Mouse (Mus musculus) heart, postnatal 0 days (tissue): ENCODE data around the gene Acod1. TPM values are rescaled to one million over a fixed set of nuclear protein-coding genes. Genes with fewer than 3 reads are reported as not detected.

Experiments used
- ATAC-seq: fragments of 200-750 bp; cut with Nextera tagmentation; 2 replicates; pipeline ENCODE4 v1.8.0; 2017; ENCODE audit warnings: low read depth, moderate number of reproducible peaks, moderate library complexity; ENCODE audit not compliant: insufficient read depth
- DNase-seq: peaks from one replicate; pipeline ENCODE4 v3.0.0-alpha.2; 2016; ENCODE audit warnings: low spot score
- H3K27ac ChIP-seq: fragments of 300-500 bp; sonication (generic); 2 replicates; pipeline ENCODE4 v1.5.1; 2014; ENCODE audit warnings: low read depth, mild to moderate bottlenecking
- H3K27me3 ChIP-seq: fragments of 300-500 bp; sonication (generic); 2 replicates; pipeline ENCODE4 v1.6.1; 2014; ENCODE audit warnings: low read length, mixed read lengths; ENCODE audit not compliant: control insufficient read depth, insufficient read depth
- H3K36me3 ChIP-seq: fragments of 300-500 bp; sonication (generic); replicated peaks from 2 replicates; pipeline ENCODE4 v1.6.1; 2014; ENCODE audit warnings: low read length, mixed read lengths; ENCODE audit not compliant: control insufficient read depth, insufficient read depth
- H3K4me1 ChIP-seq: fragments of 300-500 bp; sonication (generic); 2 replicates; pipeline ENCODE4 v1.6.1; 2014; ENCODE audit warnings: antibody characterized with exemption; ENCODE audit not compliant: control insufficient read depth, insufficient read depth
- H3K4me2 ChIP-seq: fragments of 300-500 bp; sonication (generic); 2 replicates; pipeline ENCODE4 v1.6.1; 2014; ENCODE audit warnings: low read depth, mild to moderate bottlenecking, low read length, moderate library complexity
- H3K4me3 ChIP-seq: fragments of 300-500 bp; sonication (generic); 2 replicates; pipeline ENCODE4 v1.5.1; 2014; ENCODE audit warnings: low read depth, low read length
- H3K9ac ChIP-seq: fragments of 300-500 bp; sonication (generic); replicated peaks from 2 replicates; pipeline ENCODE4 v1.6.1; 2014; ENCODE audit warnings: low read depth, low read length, mixed read lengths
- H3K9me3 ChIP-seq: fragments of 300-500 bp; sonication (generic); replicated peaks from 2 replicates; pipeline ENCODE4 v1.6.1; 2016; ENCODE audit warnings: low read length; ENCODE audit not compliant: control insufficient read depth
- CTCF ChIP-seq: IDR thresholded peaks from 2 replicates; pipeline ENCODE4 v1.5.1; 2016; ENCODE audit warnings: antibody characterized with exemption, control low read depth, low read depth
- EP300 ChIP-seq: IDR thresholded peaks from 2 replicates; pipeline ENCODE4 v1.6.1; 2016; ENCODE audit warnings: antibody characterized with exemption, low read depth
- WGBS: fragments of 180-500 bp; shearing (Covaris S2); extraction: QIAGEN DNeasy Blood & Tissue Kit; methylation state at CpG from one replicate; pipeline ENCODE4 v1.1.7; 2014; 5-methylcytosine and 5-hydroxymethylcytosine counted together
- polyA plus RNA-seq: library from polyadenylated mRNA; unstranded; fragments of >200 nt; fragmentation: Nextera tagmentation; extraction: Ambion mirVana; gene quantifications from 2 replicates; pipeline ENCODE4 v1.2.1, GENCODE M21; 2015
- total RNA-seq: library from RNA; depleted of rRNA; stranded (reverse); fragments of >200 nt; gene quantifications from 2 replicates; pipeline ENCODE4 v1.2.3, GENCODE M21; 2014; ENCODE audit warnings: low replicate concordance

The Acod1 gene
- total and polyA plus RNA-seq, 2 experiments from 2014 or later = not detected

GRCm38 (mm10) chr14:103098587-103099235 lies 51.9 kb downstream of the Acod1 start:
- WGBS = under 1% methylated on average over 55 of the region's 86 CpGs
- peaks cover 10% of the 10 kb centered on the region for H3K4me1 ChIP-seq

GRCm38 (mm10) chr14:103099238-103099933 lies 52.6 kb downstream of the Acod1 start, which contains the start of gene Fbxl3:
Gene Fbxl3, minus strand, starts transcription at chr14:103099566.
- Histone ChIP-seq H3K36me3 (peaks cover 6% of the 10 kb centered on the region; the same call in 1 of the 2 replicates), H3K9me3 (no peaks in the 10 kb centered on the region), H3K27ac (peak within 1 kb of the TSS; percentile 100), H3K27me3 (no peaks in the 10 kb centered on the region), H3K4me1 (peaks cover 10% of the 10 kb centered on the region), H3K4me2 (peak within 1 kb of the TSS; percentile 88), H3K9ac (peak within 1 kb of the TSS; percentile 100), H3K4me3 (peak within 1 kb of the TSS; percentile 100)
- under 1% methylated on average over 83 of the region's 88 CpGs for WGBS
- DNase-seq (peak; percentile 96), ATAC-seq (peak; percentile 96)
- peak; percentile 84 for TF ChIP-seq EP300
- no peak for TF ChIP-seq CTCF

More at GRCm38 (mm10) chr14:103098587-103099235, 51.9 kb downstream of the Acod1 start:
- H3K9ac ChIP-seq = peak overlapping the region; percentile 100
- H3K4me2 ChIP-seq = peak overlapping the region; percentile 88
- no peaks in the 10 kb centered on the region for H3K27me3 ChIP-seq
- peak; percentile 85 for ATAC-seq
- H3K36me3 ChIP-seq = peaks cover 7% of the 10 kb centered on the region; the same call in 1 of the 2 replicates
- DNase-seq = peak; percentile 81
- H3K27ac ChIP-seq = peak overlapping the region; percentile 100
- no peaks in the 10 kb centered on the region for H3K9me3 ChIP-seq
- TF ChIP-seq CTCF = no peak
- TF ChIP-seq EP300 = no peak
- H3K4me3 ChIP-seq = peak overlapping the region; percentile 100

- Histone ChIP-seq H3K27ac (no peak overlapping the region), H3K9ac (no peak overlapping the region)
- no peak for ATAC-seq
Measured at GRCm38 (mm10) chr14:103100296-103100695, 53.5 kb downstream of the Acod1 start.

GRCm38 (mm10) chr14:103101171-103101570 lies 54.4 kb downstream of the Acod1 start:
- DNase-seq (no peak), ATAC-seq (no peak)
- H3K4me3 ChIP-seq = no peak overlapping the region
- no peaks in the 10 kb centered on the region for H3K27me3 ChIP-seq
- H3K4me1 ChIP-seq = peaks cover 10% of the 10 kb centered on the region
- H3K9ac ChIP-seq = no peak overlapping the region
- H3K4me2 ChIP-seq = no peak overlapping the region
- 65% methylated on average over 3 of the region's 3 CpGs for WGBS
- H3K27ac ChIP-seq = no peak overlapping the region
- TF ChIP-seq EP300 (no peak), CTCF (no peak)
- H3K36me3 ChIP-seq = no peaks in the 10 kb centered on the region
- H3K9me3 ChIP-seq = no peaks in the 10 kb centered on the region

More at GRCm38 (mm10) chr14:103100296-103100695, 53.5 kb downstream of the Acod1 start:
- Histone ChIP-seq H3K4me1 (peaks cover 10% of the 10 kb centered on the region), H3K9me3 (no peaks in the 10 kb centered on the region), H3K27me3 (no peaks in the 10 kb centered on the region), H3K4me2 (peak overlapping the region; percentile 88), H3K36me3 (peaks cover 2% of the 10 kb centered on the region; the same call in 1 of the 2 replicates), H3K4me3 (peak overlapping the region; percentile 100; the same call in 1 of the 2 replicates)
- 80% methylated on average over 13 of the region's 13 CpGs for WGBS
- TF ChIP-seq EP300 (no peak), CTCF (no peak)
- DNase-seq = no peak

GRCm38 (mm10) chr14:103102246-103102645 lies 55.5 kb downstream of the Acod1 start:
- 78% methylated on average over 6 of the region's 6 CpGs for WGBS
- DNase-seq (no peak), ATAC-seq (no peak)
- H3K4me2 ChIP-seq = no peak overlapping the region
- H3K9ac ChIP-seq = no peak overlapping the region
- H3K4me3 ChIP-seq = no peak overlapping the region
- H3K9me3 ChIP-seq = no peaks in the 10 kb centered on the region
- TF ChIP-seq EP300 (no peak), CTCF (no peak)
- no peak overlapping the region for H3K27ac ChIP-seq
- no peaks in the 10 kb centered on the region for H3K27me3 ChIP-seq
- H3K36me3 ChIP-seq = no peaks in the 10 kb centered on the region
- H3K4me1 ChIP-seq = peaks cover 8% of the 10 kb centered on the region
